Comparison of ENCODE assay signal across 9 mouse cellular contexts in genomic region chr9:107305601-107306542, GRCm38 (mm10). TPM values are rescaled to one million over a fixed set of nuclear protein-coding genes. Genes with fewer than 3 reads are reported as not detected.
DNase-seq lines count a peak whose midpoint lies in the region; TF ChIP-seq lines count a peak whose summit lies in the region.
"Had no signal": no experiment of that assay in that cellular context is flagged by ENCODE, and none has a peak within 500 bp of the region (broad histone marks: within the 10 kb centered on the region; RNA-seq: fewer than 3 reads in every experiment).

No protein-coding gene starts in this region.

- H3K27ac ChIP-seq in layer of hippocampus, adult 2 months: no peak overlapping the region

- no peak overlapping the region for H3K4me3 ChIP-seq in layer of hippocampus, adult 2 months

- TF ChIP-seq CTCF in layer of hippocampus, adult 2 months (conservative IDR thresholded peaks at IDR 0.05): no peak

- DNase-seq in cerebellum, postnatal 10 days: peak; percentile 62 to 64
- no peak for DNase-seq in cerebellum, adult 9-10 months
- peak; percentile 47 for DNase-seq in T-cell, adult 2 months (ENCODE audit: low spot score)
- DNase-seq in kidney, adult 8-10 months: peak; percentile 39 to 58
- peak; percentile 78 for DNase-seq in lung, postnatal 36 days
- no peak for DNase-seq in frontal cortex, adult 2 months (ENCODE audit: extremely low spot score in 1 of 2, low spot score in 1 of 2)
- no peak for DNase-seq in cerebellum, adult 8-10 months
- no peak for DNase-seq in layer of hippocampus, adult 2 months (ENCODE audit: low spot score in 2 of 2)
- DNase-seq: cerebellum, adult 11 months had no signal

RNA-seq across cellular contexts. Expression of gene Cish, which starts 10.0 kb away (rescaled TPM):
- polyA plus RNA-seq in frontal cortex, adult 2 months (2012; rRNA removed): 5.3 and 7.1 TPM in 2 replicates
- total RNA-seq in layer of hippocampus, adult 2 months (2021): 1 to 10 TPM; 3.0 to 3.7 TPM

RNA-seq across cellular contexts. Expression of gene Mapkapk3, which starts 16.2 kb away (rescaled TPM):
- 7.0 and 7.6 TPM in 2 replicates for polyA plus RNA-seq in frontal cortex, adult 2 months (2012; rRNA removed)
- total RNA-seq in layer of hippocampus, adult 2 months (2021): 1 to 10 TPM; 2.2 to 2.3 TPM

RNA-seq across cellular contexts. Expression of gene Hemk1, which starts 32.3 kb away (rescaled TPM):
- 31.9 and 39.1 TPM in 2 replicates for polyA plus RNA-seq in frontal cortex, adult 2 months (2012; rRNA removed)
- 10 to 100 TPM; 15.9 to 21.4 TPM for total RNA-seq in layer of hippocampus, adult 2 months (2021)

RNA-seq across cellular contexts. Expression of gene 6430571L13Rik, which starts 34.5 kb away (rescaled TPM):
- polyA plus RNA-seq in frontal cortex, adult 2 months (2012; rRNA removed): 26.2 and 26.8 TPM in 2 replicates
- 1 to 10 TPM; 2.5 to 2.9 TPM for total RNA-seq in layer of hippocampus, adult 2 months (2021)

Comparison
In these comparisons a context has a peak if more than half of its experiments do, and no peak if none do; other contexts are left out.
1. DNase-seq: peak in cerebellum, postnatal 10 days (2 of 2), T-cell, adult 2 months (single experiment), kidney, adult 8-10 months (2 of 2) and lung, postnatal 36 days (single experiment); none in cerebellum, adult 9-10 months (single experiment), frontal cortex, adult 2 months (0 of 2), cerebellum, adult 8-10 months (single experiment) and layer of hippocampus, adult 2 months (0 of 2).